Mouse (Mus musculus) myocyte (in vitro differentiated cells): ENCODE data around the gene Ncam1. TPM values are rescaled to one million over a fixed set of nuclear protein-coding genes. Genes with fewer than 3 reads are reported as not detected.
A peak's percentile ranks its signal among the peaks of the same experiment; 100 is the strongest.

Source experiments
- H3K27me3 ChIP-seq: one replicate; pipeline ENCODE4 v1.6.1; 2011; ENCODE audit not compliant: control insufficient read depth, insufficient read depth, insufficient read length
- H3K36me3 ChIP-seq: one replicate; pipeline ENCODE4 v1.6.1; 2011; ENCODE audit not compliant: control insufficient read depth, insufficient read depth
- H3K4me2 ChIP-seq: one replicate; pipeline ENCODE4 v1.6.1; 2011; ENCODE audit warnings: low read depth, control low read depth
- H3K4me3 ChIP-seq: one replicate; pipeline ENCODE4 v1.5.1; 2011; ENCODE audit warnings: mild to moderate bottlenecking, control low read depth, moderate library complexity
- H3K79me2 ChIP-seq: one replicate; pipeline ENCODE4 v1.6.1; 2011; ENCODE audit not compliant: control insufficient read depth, insufficient read depth
- H3ac ChIP-seq: one replicate; pipeline ENCODE4 v1.6.1; 2011; ENCODE audit not compliant: control insufficient read depth, insufficient read length
- CEBPB ChIP-seq: IDR thresholded peaks from 2 replicates; pipeline ENCODE4 v1.6.1; 2011; ENCODE audit warnings: mild to moderate bottlenecking, moderate library complexity; ENCODE audit not compliant: poor library complexity, insufficient read depth, severe bottlenecking
- E2F4 ChIP-seq: IDR thresholded peaks from one replicate; pipeline ENCODE4 v1.6.1; 2011; ENCODE audit warnings: mild to moderate bottlenecking, control low read depth, moderate library complexity; ENCODE audit not compliant: insufficient read depth
- MAX ChIP-seq: IDR thresholded peaks from one replicate; pipeline ENCODE4 v1.6.1; 2011; ENCODE audit warnings: low read depth, mild to moderate bottlenecking, control low read depth
- MYOD1 ChIP-seq, 3 experiments: IDR thresholded peaks; one replicate each; pipeline ENCODE4 v1.6.1; 2011; ENCODE audit warnings: control low read depth in 2 of 3, low read depth in 2 of 3, mild to moderate bottlenecking in 2 of 3, moderate library complexity in 1 of 3; ENCODE audit not compliant: insufficient read length in 2 of 3, control insufficient read depth in 1 of 3
- MYOG ChIP-seq, 3 experiments: IDR thresholded peaks; one replicate each; pipeline ENCODE4 v1.6.1; 2011; ENCODE audit warnings: control low read depth in 2 of 3, low read depth in 2 of 3, mild to moderate bottlenecking in 2 of 3; ENCODE audit not compliant: insufficient read length in 2 of 3, control insufficient read depth in 1 of 3, insufficient read depth in 1 of 3
- POLR2A ChIP-seq: IDR thresholded peaks from one replicate; pipeline ENCODE4 v1.6.1; 2011; ENCODE audit warnings: low read depth, mild to moderate bottlenecking, control low read depth, moderate library complexity; ENCODE audit not compliant: insufficient read length
- POLR2AphosphoS2 ChIP-seq: IDR thresholded peaks from one replicate; pipeline ENCODE4 v1.6.1; 2011; ENCODE audit warnings: low read depth, control low read depth; ENCODE audit not compliant: insufficient read length
- REST ChIP-seq: IDR thresholded peaks from one replicate; pipeline ENCODE4 v1.6.1; 2011; ENCODE audit warnings: mild to moderate bottlenecking, control low read depth, moderate library complexity; ENCODE audit not compliant: insufficient read depth, insufficient read length
- SRF ChIP-seq: IDR thresholded peaks from one replicate; pipeline ENCODE4 v1.6.1; 2011; ENCODE audit warnings: low read depth; ENCODE audit not compliant: control insufficient read depth, insufficient read length
- TCF12 ChIP-seq: IDR thresholded peaks from one replicate; pipeline ENCODE4 v1.6.1; 2011; ENCODE audit warnings: mild to moderate bottlenecking, control low read depth; ENCODE audit not compliant: poor library complexity, insufficient read depth, severe bottlenecking
- TCF3 ChIP-seq: IDR thresholded peaks from one replicate; pipeline ENCODE4 v1.6.1; 2011; ENCODE audit warnings: low read depth, control low read depth; ENCODE audit not compliant: insufficient read length
- USF1 ChIP-seq: IDR thresholded peaks from one replicate; pipeline ENCODE4 v1.6.1; 2011; ENCODE audit warnings: low read depth, mild to moderate bottlenecking, control low read depth, moderate library complexity
- polyA plus RNA-seq: library from polyadenylated mRNA; unstranded; fragments of >200 nt; fragmentation: generic; extraction: Trizol; gene quantifications from one replicate; pipeline ENCODE4 v1.2.1, GENCODE M21; 2012; ENCODE audit warnings: missing spikeins

Gene Ncam1
- polyA plus RNA-seq, 1 experiment: 327 TPM

- Histone ChIP-seq H3K4me2 (peak overlapping the region; percentile 40), H3K4me3 (no peak overlapping the region), H3K27me3 (no peaks in the 10 kb centered on the region), H3K36me3 (no peaks in the 10 kb centered on the region), H3K79me2 (no peaks in the 10 kb centered on the region), H3ac (no peak overlapping the region)
- TF ChIP-seq TCF3 (no peak), USF1 (no peak), MAX (no peak), MYOG (IDR thresholded peaks at IDR 0.05; ENCODE audit: control insufficient read depth in 1 of 3, insufficient read depth in 1 of 3, insufficient read length in 2 of 3, low read depth in 2 of 3) (no peak), REST (no peak), E2F4 (no peak), CEBPB (no peak), TCF12 (no peak), SRF (no peak), POLR2AphosphoS2 (no peak), POLR2A (no peak), MYOD1 (IDR thresholded peaks at IDR 0.05; ENCODE audit: control insufficient read depth in 1 of 3, insufficient read length in 2 of 3, low read depth in 2 of 3) (no peak)
Measured at GRCm38 (mm10) chr9:49488912-49489895, 309.5 kb downstream of the Ncam1 start.

- H3K27me3 ChIP-seq: no peaks in the 10 kb centered on the region
- no peak overlapping the region for H3K4me2 ChIP-seq
- no peaks in the 10 kb centered on the region for H3K79me2 ChIP-seq
- H3K36me3 ChIP-seq: no peaks in the 10 kb centered on the region
- no peak overlapping the region for H3ac ChIP-seq
- TF ChIP-seq TCF3: no peak
- TF ChIP-seq TCF12: no peak
- TF ChIP-seq POLR2AphosphoS2: no peak
- TF ChIP-seq USF1: no peak
- TF ChIP-seq MYOG (IDR thresholded peaks at IDR 0.05; ENCODE audit: control insufficient read depth in 1 of 3, insufficient read depth in 1 of 3, insufficient read length in 2 of 3, low read depth in 2 of 3): no peak
- TF ChIP-seq E2F4: no peak
- TF ChIP-seq CEBPB: no peak
- no peak for TF ChIP-seq MYOD1 (IDR thresholded peaks at IDR 0.05; ENCODE audit: control insufficient read depth in 1 of 3, insufficient read length in 2 of 3, low read depth in 2 of 3)
- no peak for TF ChIP-seq REST
- no peak for TF ChIP-seq SRF
- TF ChIP-seq POLR2A: no peak
- no peak for TF ChIP-seq MAX
- no peak overlapping the region for H3K4me3 ChIP-seq
Measured at GRCm38 (mm10) chr9:49488258-49488657, 310.5 kb downstream of the Ncam1 start.

GRCm38 (mm10) chr9:49487657-49487943, 311.1 kb downstream of the Ncam1 start:
- H3K4me3 ChIP-seq: no peak overlapping the region
- no peaks in the 10 kb centered on the region for H3K79me2 ChIP-seq
- no peaks in the 10 kb centered on the region for H3K36me3 ChIP-seq
- no peak overlapping the region for H3ac ChIP-seq
- H3K4me2 ChIP-seq: peak overlapping the region; percentile 32
- H3K27me3 ChIP-seq: no peaks in the 10 kb centered on the region
- TF ChIP-seq MYOG (IDR thresholded peaks at IDR 0.05; ENCODE audit: control insufficient read depth in 1 of 3, insufficient read depth in 1 of 3, insufficient read length in 2 of 3, low read depth in 2 of 3) (no peak), POLR2AphosphoS2 (no peak), REST (no peak), USF1 (no peak), TCF12 (no peak), POLR2A (no peak), CEBPB (no peak)

DNA sequence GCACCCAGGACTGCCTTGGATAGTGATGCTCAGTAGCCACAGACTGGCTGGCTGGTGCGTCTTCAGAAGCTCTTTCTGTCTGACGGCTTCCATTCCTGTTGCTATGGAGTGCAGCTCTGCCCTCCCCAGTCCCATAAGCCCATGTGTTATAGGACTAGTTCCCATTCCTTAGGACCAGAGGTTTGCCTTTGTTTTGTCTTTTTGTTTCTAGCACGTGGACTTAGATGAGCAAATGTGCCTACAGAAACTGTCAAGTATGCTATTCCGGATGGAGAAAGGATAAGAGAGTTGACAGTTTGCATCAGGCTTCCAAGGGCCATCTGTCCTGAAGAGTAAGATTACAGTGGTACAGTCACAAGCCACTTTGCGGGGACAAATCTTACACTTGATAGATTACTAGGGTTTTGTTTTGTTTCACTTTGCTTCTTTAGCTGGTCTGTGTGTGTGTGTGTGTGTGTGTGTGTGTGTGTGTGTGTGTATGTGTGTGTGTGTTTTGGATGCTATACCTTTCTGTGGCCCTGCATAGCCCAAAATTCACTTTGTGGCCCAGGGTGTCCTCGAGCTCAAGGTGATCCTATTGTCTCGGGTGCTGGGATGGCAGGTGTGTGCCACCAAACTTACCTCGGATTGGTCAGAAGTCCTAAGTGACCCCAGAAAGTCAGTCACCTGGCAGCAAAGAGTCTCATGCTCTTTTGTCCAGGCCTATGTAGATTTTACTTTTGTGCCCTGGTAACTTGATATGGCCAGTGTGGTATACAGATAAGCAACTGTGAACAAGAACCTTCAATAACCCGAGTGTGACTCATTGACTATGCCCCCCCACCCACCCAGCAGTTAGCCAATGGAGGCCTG, 311.7 kb downstream of the Ncam1 start:
- H3K4me2 ChIP-seq: peak overlapping the region; percentile 80
- no peaks in the 10 kb centered on the region for H3K27me3 ChIP-seq
- H3K4me3 ChIP-seq: peak overlapping the region; percentile 51
- H3K79me2 ChIP-seq: no peaks in the 10 kb centered on the region
- no peak overlapping the region for H3ac ChIP-seq
- TF ChIP-seq TCF12 (no peak), SRF (no peak), MYOG (IDR thresholded peaks at IDR 0.05; ENCODE audit: control insufficient read depth in 1 of 3, insufficient read depth in 1 of 3, insufficient read length in 2 of 3, low read depth in 2 of 3) (no peak), USF1 (no peak), CEBPB (no peak), MYOD1 (IDR thresholded peaks at IDR 0.05; ENCODE audit: control insufficient read depth in 1 of 3, insufficient read length in 2 of 3, low read depth in 2 of 3) (no peak), REST (no peak), MAX (no peak), TCF3 (no peak), POLR2A (no peak), POLR2AphosphoS2 (no peak), E2F4 (no peak)
- no peaks in the 10 kb centered on the region for H3K36me3 ChIP-seq
